Mouse (Mus musculus) liver, embryonic 14.5 days (tissue): ENCODE measurements at regions not wholly inside any gene's neighbourhood (a gene's known extent, or its start where the extent isn't known, plus 50 kb on each side); places are given as distances from the start of the nearest gene placed in this dataset.

ENCODE experiments used
- ATAC-seq: fragments of 200-750 bp; cut with Nextera tagmentation; 2 replicates; pipeline ENCODE4 v1.8.0; 2017; ENCODE audit warnings: moderate number of reproducible peaks, mild to moderate bottlenecking, moderate library complexity; ENCODE audit not compliant: insufficient read depth
- DNase-seq, 3 experiments: peaks; one replicate each; pipeline ENCODE4 v3.0.0-alpha.2; 2012 to 2013; ENCODE audit warnings: low read depth in 3 of 3, low spot score in 3 of 3
- H3K27ac ChIP-seq: fragments of 300-500 bp; sonication (generic); 2 replicates; pipeline ENCODE4 v1.5.1; 2014; ENCODE audit warnings: moderate library complexity, mild to moderate bottlenecking, control low read depth, inconsistent platforms
- H3K27me3 ChIP-seq: fragments of 300-500 bp; sonication (generic); 2 replicates; pipeline ENCODE4 v1.6.1; 2014; ENCODE audit warnings: mild to moderate bottlenecking, low read length, moderate library complexity; ENCODE audit not compliant: control insufficient read depth, insufficient read depth
- H3K36me3 ChIP-seq: fragments of 300-500 bp; sonication (generic); replicated peaks from 2 replicates; pipeline ENCODE4 v1.6.1; 2014; ENCODE audit warnings: low read depth; ENCODE audit not compliant: control insufficient read depth, insufficient read depth
- H3K4me1 ChIP-seq, 2 experiments: fragments of 200-500 bp in 1 of 2; fragments of 300-500 bp in 1 of 2; sonication (generic) in 1 of 2; replicated peaks; 2 replicates each; pipeline ENCODE4 v1.6.1; 2012 to 2014; ENCODE audit warnings: antibody characterized with exemption in 1 of 2, inconsistent platforms in 1 of 2, low read length in 1 of 2; ENCODE audit not compliant: control insufficient read depth in 2 of 2, insufficient read depth in 2 of 2
- H3K4me2 ChIP-seq: fragments of 300-500 bp; sonication (generic); 2 replicates; pipeline ENCODE4 v1.6.1; 2014; ENCODE audit warnings: low read depth, mild to moderate bottlenecking, control low read depth, moderate library complexity
- H3K4me3 ChIP-seq, 2 experiments: fragments of 200-500 bp in 1 of 2; fragments of 300-500 bp in 1 of 2; sonication (generic) in 1 of 2; 2 replicates each; pipeline ENCODE4 v1.5.1; 2012 to 2014; ENCODE audit warnings: low read depth in 2 of 2, low read length in 2 of 2, mild to moderate bottlenecking in 2 of 2, control low read depth in 1 of 2, inconsistent platforms in 1 of 2, moderate library complexity in 1 of 2; ENCODE audit not compliant: insufficient read depth in 1 of 2
- H3K9ac ChIP-seq: fragments of 300-500 bp; sonication (generic); replicated peaks from 2 replicates; pipeline ENCODE4 v1.6.1; 2014; ENCODE audit warnings: mild to moderate bottlenecking, control low read depth, moderate library complexity
- H3K9me3 ChIP-seq: fragments of 300-500 bp; sonication (generic); 2 replicates; pipeline ENCODE4 v1.6.1; 2016; ENCODE audit warnings: low read length, mixed read lengths; ENCODE audit not compliant: control insufficient read depth
- CTCF ChIP-seq: IDR thresholded peaks from 2 replicates; pipeline ENCODE4 v1.5.1; 2016; ENCODE audit warnings: antibody characterized with exemption, low read depth, control low read depth
- EP300 ChIP-seq: IDR thresholded peaks from 2 replicates; pipeline ENCODE4 v1.6.1; 2016; ENCODE audit warnings: antibody characterized with exemption, low read depth
- WGBS: fragments of 180-500 bp; shearing (Covaris S2); extraction: QIAGEN DNeasy Blood & Tissue Kit; methylation state at CpG from one replicate; pipeline ENCODE4 v1.1.7; 2014; ENCODE audit not compliant: insufficient replicate concordance; 5-methylcytosine and 5-hydroxymethylcytosine counted together

GRCm38 (mm10) chr14:25245691-25246090 lies 213.3 kb upstream of the Zmiz1 start:
- TF ChIP-seq EP300, result no peak
- no peak for TF ChIP-seq CTCF
- no peaks in the 10 kb centered on the region for H3K9me3 ChIP-seq
- H3K4me2 ChIP-seq, result no peak overlapping the region
- ATAC-seq (no peak), DNase-seq (no peak)
- no peak overlapping the region for H3K4me3 ChIP-seq
- H3K36me3 ChIP-seq, result no peaks in the 10 kb centered on the region
- H3K27ac ChIP-seq, result no peak overlapping the region
- H3K27me3 ChIP-seq, result no peaks in the 10 kb centered on the region
- no peaks in the 10 kb centered on the region for H3K4me1 ChIP-seq
- H3K9ac ChIP-seq, result no peak overlapping the region
- WGBS, result 39% methylated on average over 4 of the region's 4 CpGs

GRCm38 (mm10) chr14:25248941-25249340 lies 210.0 kb upstream of the Zmiz1 start:
- Histone ChIP-seq H3K9ac (no peak overlapping the region), H3K27ac (no peak overlapping the region), H3K27me3 (no peaks in the 10 kb centered on the region), H3K4me1 (no peaks in the 10 kb centered on the region), H3K36me3 (no peaks in the 10 kb centered on the region), H3K9me3 (no peaks in the 10 kb centered on the region), H3K4me2 (no peak overlapping the region), H3K4me3 (no peak overlapping the region)
- 66% methylated on average over 3 of the region's 3 CpGs for WGBS
- DNase-seq (no peak), ATAC-seq (no peak)
- TF ChIP-seq CTCF (no peak), EP300 (no peak)

- Histone ChIP-seq H3K4me1 (no peaks in the 10 kb centered on the region), H3K9ac (no peak overlapping the region), H3K9me3 (no peaks in the 10 kb centered on the region), H3K27me3 (no peaks in the 10 kb centered on the region), H3K36me3 (no peaks in the 10 kb centered on the region), H3K4me2 (no peak overlapping the region), H3K4me3 (no peak overlapping the region), H3K27ac (no peak overlapping the region)
- DNase-seq (no peak), ATAC-seq (no peak)
- TF ChIP-seq CTCF (no peak), EP300 (no peak)
- WGBS, result 72% methylated on average over 15 of the region's 15 CpGs
These were observed 205.8 kb upstream of the Zmiz1 start for GRCm38 (mm10) chr14:25253016-25253850.

GRCm38 (mm10) chr14:25263121-25263520 lies 195.9 kb upstream of the Zmiz1 start:
- no peak for ATAC-seq
- H3K9ac ChIP-seq, result no peak overlapping the region
- no peaks in the 10 kb centered on the region for H3K4me1 ChIP-seq
- 58% methylated on average over 1 of the region's 1 CpGs for WGBS
- H3K27me3 ChIP-seq, result no peaks in the 10 kb centered on the region
- TF ChIP-seq EP300 (no peak), CTCF (no peak)
- H3K27ac ChIP-seq, result no peak overlapping the region
- no peaks in the 10 kb centered on the region for H3K36me3 ChIP-seq
- no peak for DNase-seq
- H3K4me2 ChIP-seq, result no peak overlapping the region
- H3K9me3 ChIP-seq, result no peaks in the 10 kb centered on the region
- no peak overlapping the region for H3K4me3 ChIP-seq

- Histone ChIP-seq H3K4me2 (no peak overlapping the region), H3K27ac (no peak overlapping the region), H3K9me3 (no peaks in the 10 kb centered on the region), H3K27me3 (no peaks in the 10 kb centered on the region), H3K36me3 (no peaks in the 10 kb centered on the region), H3K9ac (no peak overlapping the region), H3K4me1 (no peaks in the 10 kb centered on the region), H3K4me3 (no peak overlapping the region)
- TF ChIP-seq EP300 (no peak), CTCF (no peak)
- DNase-seq (no peak), ATAC-seq (no peak)
- WGBS, result 61% methylated on average over 4 of the region's 4 CpGs
These were observed 192.1 kb upstream of the Zmiz1 start for GRCm38 (mm10) chr14:25266846-25267245.
